Mouse (Mus musculus) MEL (cell line): Measurements from ENCODE around the gene Mcm6. TPM values are rescaled to one million over a fixed set of nuclear protein-coding genes. Genes with fewer than 3 reads are reported as not detected.

Source experiments
- DNase-seq: peaks from one replicate; pipeline ENCODE4 v3.0.0; 2011; ENCODE audit warnings: low read depth, low spot score
- H3K27ac ChIP-seq: 2 replicates; pipeline ENCODE4 v1.5.1; 2012; ENCODE audit warnings: low read depth, mild to moderate bottlenecking, control low read depth, low read length, moderate library complexity; ENCODE audit not compliant: control insufficient read depth
- H3K27me3 ChIP-seq, 2 experiments: fragments of 150-350 bp in 1 of 2; sonication (generic) in 1 of 2; 2 replicates each; pipeline ENCODE4 v1.6.1; 2012; ENCODE audit warnings: low read length in 2 of 2, mild to moderate bottlenecking in 2 of 2, improper control_type of control experiment in 1 of 2, moderate library complexity in 1 of 2; ENCODE audit not compliant: insufficient read depth in 2 of 2, control insufficient read depth in 1 of 2
- H3K36me3 ChIP-seq, 2 experiments: 2 replicates each; pipeline ENCODE4 v1.6.1; 2012 to 2014; ENCODE audit warnings: low read length in 2 of 2, improper control_type of control experiment in 1 of 2, inconsistent platforms in 1 of 2, mild to moderate bottlenecking in 1 of 2; ENCODE audit not compliant: insufficient read depth in 2 of 2, control insufficient read depth in 1 of 2
- H3K4me1 ChIP-seq, 2 experiments: fragments of 150-350 bp in 1 of 2; sonication (generic) in 1 of 2; 2 replicates each; pipeline ENCODE4 v1.6.1; 2012; ENCODE audit warnings: low read length in 2 of 2, improper control_type of control experiment in 1 of 2, mild to moderate bottlenecking in 1 of 2; ENCODE audit not compliant: insufficient read depth in 2 of 2, control insufficient read depth in 1 of 2
- H3K4me3 ChIP-seq, 2 experiments: fragments of 150-350 bp in 1 of 2; sonication (generic) in 1 of 2; 2 replicates each; pipeline ENCODE4 v1.5.1; 2012; ENCODE audit warnings: low read depth in 2 of 2, low read length in 2 of 2, mild to moderate bottlenecking in 2 of 2, moderate library complexity in 2 of 2, control low read depth in 1 of 2, improper control_type of control experiment in 1 of 2; ENCODE audit not compliant: control insufficient read depth in 1 of 2, insufficient read depth in 1 of 2
- H3K79me2 ChIP-seq: 2 replicates; pipeline ENCODE4 v1.6.1; 2012; ENCODE audit warnings: mild to moderate bottlenecking, low read length, moderate library complexity; ENCODE audit not compliant: control insufficient read depth, poor library complexity, insufficient read depth
- H3K9ac ChIP-seq: 2 replicates; pipeline ENCODE4 v1.6.1; 2012; ENCODE audit warnings: low read depth, mild to moderate bottlenecking, control low read depth, low read length, moderate library complexity; ENCODE audit not compliant: control insufficient read depth, poor library complexity, severe bottlenecking
- H3K9me3 ChIP-seq: fragments of 150-350 bp; sonication (generic); replicated peaks from 2 replicates; pipeline ENCODE4 v1.6.1; 2012; ENCODE audit warnings: mild to moderate bottlenecking, low read length, improper control_type of control experiment, moderate library complexity; ENCODE audit not compliant: insufficient read depth
- BHLHE40 ChIP-seq: IDR thresholded peaks from 2 replicates; pipeline ENCODE4 v1.6.1; 2012; ENCODE audit warnings: low read depth, mild to moderate bottlenecking, inconsistent platforms, low read length, improper control_type of control experiment, borderline replicate concordance
- CHD2 ChIP-seq: IDR thresholded peaks from 2 replicates; pipeline ENCODE4 v1.6.1; 2011; ENCODE audit warnings: low read length, improper control_type of control experiment
- CTCF ChIP-seq, 3 experiments: IDR thresholded peaks in 2 of 3; conservative IDR thresholded peaks in 1 of 3; 2 replicates each; pipeline ENCODE4 v1.5.1; 2011 to 2012; ENCODE audit warnings: low read length in 3 of 3, low read depth in 2 of 3, mild to moderate bottlenecking in 2 of 3, improper control_type of control experiment in 1 of 3, inconsistent platforms in 1 of 3, mixed read lengths in 1 of 3, moderate library complexity in 1 of 3; ENCODE audit not compliant: control insufficient read depth in 1 of 3, insufficient read depth in 1 of 3, poor library complexity in 1 of 3, severe bottlenecking in 1 of 3
- E2F4 ChIP-seq: IDR thresholded peaks from 2 replicates; pipeline ENCODE4 v1.6.1; 2011; ENCODE audit warnings: low read depth, low read length, improper control_type of control experiment, borderline replicate concordance
- EP300 ChIP-seq, 2 experiments: IDR thresholded peaks; 2 replicates each; pipeline ENCODE4 v1.6.1; 2011; ENCODE audit warnings: improper control_type of control experiment in 2 of 2, low read length in 2 of 2, low read depth in 1 of 2, mild to moderate bottlenecking in 1 of 2
- ETS1 ChIP-seq: IDR thresholded peaks from 2 replicates; pipeline ENCODE4 v1.6.1; 2012; ENCODE audit warnings: low read depth, mild to moderate bottlenecking, inconsistent platforms, low read length, improper control_type of control experiment, moderate library complexity
- JUND ChIP-seq: IDR thresholded peaks from 2 replicates; pipeline ENCODE4 v1.6.1; 2011; ENCODE audit warnings: low read depth, mild to moderate bottlenecking, improper control_type of control experiment, low read length
- KAT2A ChIP-seq: conservative IDR thresholded peaks from 2 replicates; pipeline ENCODE4 v1.6.1; 2012; ENCODE audit warnings: low read depth, low read length, improper control_type of control experiment, inconsistent platforms
- MAFK ChIP-seq: IDR thresholded peaks from 2 replicates; pipeline ENCODE4 v1.6.1; 2011; ENCODE audit warnings: low read depth, mild to moderate bottlenecking, low read length, improper control_type of control experiment, borderline replicate concordance
- MEF2A ChIP-seq: IDR thresholded peaks from 2 replicates; pipeline ENCODE4 v1.6.1; 2014; ENCODE audit warnings: low read depth, mild to moderate bottlenecking, inconsistent platforms, low read length, improper control_type of control experiment; ENCODE audit not compliant: poor library complexity, insufficient replicate concordance, severe bottlenecking; ENCODE audit errors: extremely low read depth
- MYC ChIP-seq: IDR thresholded peaks from 2 replicates; pipeline ENCODE4 v1.6.1; 2011; ENCODE audit warnings: low read depth, mild to moderate bottlenecking, low read length, improper control_type of control experiment, moderate library complexity
- NRF1 ChIP-seq: IDR thresholded peaks from 2 replicates; pipeline ENCODE4 v1.6.1; 2014; ENCODE audit warnings: low read depth, mild to moderate bottlenecking, inconsistent platforms, low read length, improper control_type of control experiment, moderate library complexity; ENCODE audit not compliant: poor library complexity, insufficient read depth, severe bottlenecking
- POLR2A ChIP-seq, 2 experiments: IDR thresholded peaks; 2 replicates each; pipeline ENCODE4 v1.6.1; 2011 to 2012; ENCODE audit warnings: low read length in 2 of 2, mild to moderate bottlenecking in 2 of 2, control low read depth in 1 of 2, improper control_type of control experiment in 1 of 2, low read depth in 1 of 2, moderate library complexity in 1 of 2; ENCODE audit not compliant: control insufficient read depth in 1 of 2, insufficient read depth in 1 of 2, poor library complexity in 1 of 2
- RCOR1 ChIP-seq: IDR thresholded peaks from 2 replicates; pipeline ENCODE4 v1.6.1; 2012; ENCODE audit warnings: low read depth, mild to moderate bottlenecking, inconsistent platforms, low read length, improper control_type of control experiment
- SIN3A ChIP-seq: IDR thresholded peaks from 2 replicates; pipeline ENCODE4 v1.6.1; 2012; ENCODE audit warnings: low read length, improper control_type of control experiment, inconsistent platforms
- TBP ChIP-seq: IDR thresholded peaks from 2 replicates; pipeline ENCODE4 v1.8.0; 2011; ENCODE audit warnings: low read depth, low read length, improper control_type of control experiment
- TCF12 ChIP-seq: IDR thresholded peaks from 2 replicates; pipeline ENCODE4 v1.6.1; 2014; ENCODE audit warnings: low read depth, mild to moderate bottlenecking, inconsistent platforms, low read length, improper control_type of control experiment, moderate library complexity
- USF2 ChIP-seq, 2 experiments: IDR thresholded peaks; 2 replicates each; pipeline ENCODE4 v1.6.1; 2011 to 2012; ENCODE audit warnings: improper control_type of control experiment in 2 of 2, low read length in 2 of 2, borderline replicate concordance in 1 of 2, inconsistent platforms in 1 of 2, low read depth in 1 of 2, mild to moderate bottlenecking in 1 of 2; ENCODE audit not compliant: insufficient read depth in 1 of 2
- ZKSCAN1 ChIP-seq: IDR thresholded peaks from 2 replicates; pipeline ENCODE4 v1.6.1; 2012; ENCODE audit warnings: low read depth, mild to moderate bottlenecking, inconsistent platforms, low read length, improper control_type of control experiment, moderate library complexity
- ZMIZ1 ChIP-seq: IDR thresholded peaks from 2 replicates; pipeline ENCODE4 v1.6.1; 2012; ENCODE audit warnings: low read depth, mild to moderate bottlenecking, inconsistent platforms, low read length, improper control_type of control experiment, moderate library complexity
- ZNF384 ChIP-seq: IDR thresholded peaks from 2 replicates; pipeline ENCODE4 v1.6.1; 2012; ENCODE audit warnings: low read depth, mild to moderate bottlenecking, inconsistent platforms, low read length, improper control_type of control experiment
- polyA plus RNA-seq, 2 experiments: library from polyadenylated mRNA; stranded (reverse) in 1 of 2; unstranded in 1 of 2; fragments of >175 nt in 1 of 2; fragments of >200 nt in 1 of 2; gene quantifications; 2 replicates each; pipeline versions ENCODE4 v1.2.1 to v1.2.4; 2012; ENCODE audit warnings: low replicate concordance in 2 of 2, low read depth in 1 of 2; ENCODE audit not compliant: insufficient read length in 2 of 2, insufficient read depth in 1 of 2, missing spikeins in 1 of 2
- total RNA-seq: library from RNA; depleted of rRNA; stranded (reverse); fragments of 300-350 nt; gene quantifications from 2 replicates; pipeline ENCODE4 v1.2.3, GENCODE M21; 2012

Mcm6 gene
- total and polyA plus RNA-seq, 3 experiments, result 218 to 850 (median 234) TPM

DNA sequence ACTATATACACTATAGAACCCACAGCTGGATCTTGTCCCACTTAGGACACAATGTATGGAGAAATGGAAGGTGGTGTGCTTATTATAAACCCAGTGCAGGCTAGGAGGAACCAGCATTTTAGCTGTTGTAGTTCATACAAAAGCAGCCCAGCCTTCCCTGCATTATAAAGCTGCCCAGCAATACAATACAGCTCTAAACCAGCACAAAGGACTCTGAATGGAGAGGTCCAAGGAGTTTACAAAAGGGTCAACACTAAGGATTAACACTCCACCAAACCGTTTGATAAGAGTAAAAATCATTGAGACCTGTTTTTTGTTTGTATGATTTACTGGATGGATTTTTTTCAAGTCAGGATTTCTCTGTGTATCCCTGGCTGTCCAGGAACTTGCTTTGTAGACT lies 47.4 kb upstream of the Mcm6 start:
- H3K79me2 ChIP-seq, result peaks cover 6% of the 10 kb centered on the region; the same call in 1 of the 2 replicates
- TF ChIP-seq ZNF384 (no peak), RCOR1 (no peak), MEF2A (no peak), TBP (no peak), USF2 (IDR thresholded peaks at IDR 0.05; ENCODE audit: borderline replicate concordance in 1 of 2, insufficient read depth in 1 of 2, low read depth in 1 of 2, low read length in 2 of 2) (no peak), EP300 (IDR thresholded peaks at IDR 0.05; ENCODE audit: low read depth in 1 of 2, low read length in 2 of 2) (no peak), MAFK (no peak), ZKSCAN1 (no peak), MYC (no peak), ETS1 (no peak), SIN3A (no peak), NRF1 (no peak), ZMIZ1 (no peak)
- H3K27ac ChIP-seq, result no peak overlapping the region
- H3K9ac ChIP-seq, result no peak overlapping the region
- no peak overlapping the region for H3K4me3 ChIP-seq
- no peaks in the 10 kb centered on the region for H3K9me3 ChIP-seq
- no peak for DNase-seq
- H3K36me3 ChIP-seq, result peaks cover 11 to 56% of the 10 kb centered on the region in 2 experiments
- no peaks in the 10 kb centered on the region for H3K27me3 ChIP-seq
- H3K4me1 ChIP-seq, result peaks cover 0 to 3% of the 10 kb centered on the region in 2 experiments; a peak in 2 of 4 replicates

DNA sequence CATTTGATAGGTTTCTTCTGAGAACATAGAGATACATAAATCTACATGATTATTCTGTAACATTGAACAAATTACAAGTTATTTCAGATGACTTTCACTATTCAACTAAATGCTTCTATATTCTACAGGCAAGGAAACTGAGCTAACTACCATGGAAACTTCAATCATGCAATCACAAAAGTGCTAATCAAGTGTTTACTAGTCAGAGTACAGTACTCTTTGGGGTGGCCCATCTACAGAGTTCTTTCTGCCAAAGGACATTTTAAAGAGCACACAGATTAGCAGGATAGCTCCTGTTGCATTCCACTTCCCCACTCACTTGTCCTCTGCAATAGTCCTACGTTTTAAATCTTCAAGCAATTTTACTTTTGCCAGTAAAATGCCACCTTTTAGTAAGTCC lies 46.2 kb upstream of the Mcm6 start:
- peaks cover 11 to 56% of the 10 kb centered on the region in 2 experiments for H3K36me3 ChIP-seq
- TF ChIP-seq CTCF (IDR thresholded peaks at IDR 0.05 in 2 of 3, conservative IDR thresholded peaks at IDR 0.05 in 1 of 3; ENCODE audit: control insufficient read depth in 1 of 3, insufficient read depth in 1 of 3, low read depth in 2 of 3, low read length in 3 of 3, poor library complexity in 1 of 3, severe bottlenecking in 1 of 3) (no peak), E2F4 (no peak), MYC (no peak), BHLHE40 (no peak), TBP (no peak), TCF12 (no peak), RCOR1 (no peak), CHD2 (no peak), JUND (no peak), POLR2A (IDR thresholded peaks at IDR 0.05; ENCODE audit: control insufficient read depth in 1 of 2, insufficient read depth in 1 of 2, low read depth in 1 of 2, low read length in 2 of 2, poor library complexity in 1 of 2) (no peak), KAT2A (no peak)
- no peaks in the 10 kb centered on the region for H3K9me3 ChIP-seq
- peaks cover 0 to 3% of the 10 kb centered on the region in 2 experiments; a peak in 2 of 4 replicates for H3K4me1 ChIP-seq
- H3K4me3 ChIP-seq, result no peak overlapping the region
- H3K27me3 ChIP-seq, result no peaks in the 10 kb centered on the region
- H3K79me2 ChIP-seq, result peaks cover 5% of the 10 kb centered on the region; the same call in 1 of the 2 replicates
- H3K9ac ChIP-seq, result no peak overlapping the region
- H3K27ac ChIP-seq, result no peak overlapping the region
- DNase-seq, result no peak
